Mouse (Mus musculus) heart, adult 2 months (tissue): ENCODE measurements around the gene Elmo1.

ENCODE experiments used
- CTCF ChIP-seq: fragments of 200-600 bp; IDR thresholded peaks from 2 replicates; pipeline ENCODE4 v1.8.1; 2022; ENCODE audit warnings: antibody characterized with exemption, mild to moderate bottlenecking, moderate library complexity
- EP300 ChIP-seq: fragments of 200-500 bp; IDR thresholded peaks from 2 replicates; pipeline ENCODE4 v1.6.1; 2011; ENCODE audit warnings: low read depth, low read length, control low read depth; ENCODE audit not compliant: insufficient read depth
- POLR2A ChIP-seq: fragments of 200-500 bp; IDR thresholded peaks from 2 replicates; pipeline ENCODE4 v1.6.1; 2011; ENCODE audit warnings: mild to moderate bottlenecking, low read depth, low read length, control low read depth; ENCODE audit not compliant: insufficient read depth

DNA sequence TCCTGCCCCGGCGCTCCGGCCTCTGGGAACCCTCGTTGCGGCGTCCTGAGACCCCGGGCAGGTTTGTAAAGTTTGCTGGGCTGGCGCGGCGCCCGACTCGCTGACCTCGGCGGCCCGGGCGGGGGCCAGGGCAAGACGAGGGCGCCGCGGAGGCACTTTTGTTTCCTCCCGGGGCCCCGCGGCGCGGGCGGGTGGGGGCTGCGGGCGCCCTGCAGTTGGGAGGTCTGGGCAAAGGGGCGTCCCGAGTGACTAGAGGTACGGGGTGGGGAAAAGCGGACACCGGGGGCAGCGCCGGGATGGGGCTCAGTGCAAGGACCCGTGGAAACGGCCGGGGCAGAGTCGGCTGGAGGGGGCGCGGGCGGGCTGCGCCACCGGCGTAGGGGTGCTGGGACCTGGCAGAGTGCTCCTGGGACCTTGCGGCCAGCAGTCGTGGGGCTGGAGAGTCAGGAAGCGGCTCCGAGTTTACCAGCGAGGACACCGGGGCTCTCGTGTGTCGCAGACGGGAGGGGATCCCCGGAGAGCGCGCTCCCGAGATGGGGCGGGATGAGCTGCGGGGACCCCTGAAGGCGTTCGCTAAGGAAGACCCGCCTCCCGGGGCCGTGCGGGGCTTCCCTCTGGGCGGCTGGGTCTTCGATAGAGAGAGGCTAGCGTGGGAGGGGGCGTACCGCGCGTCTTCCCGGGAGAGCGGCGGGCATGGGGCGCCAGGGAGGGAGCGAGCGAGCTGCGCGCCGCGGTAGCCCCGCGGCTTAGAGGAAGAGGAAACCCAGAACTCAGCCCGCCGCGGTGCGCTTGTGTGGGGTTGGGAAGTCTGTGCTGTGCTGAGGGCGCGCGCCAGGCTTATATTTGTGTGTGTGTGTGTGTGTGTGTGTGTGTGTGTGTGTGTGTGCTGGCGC is 561 bp downstream of the Elmo1 start:
- TF ChIP-seq EP300 (no peak), POLR2A (peak; percentile 37; the same call in 1 of the 2 replicates), CTCF (no peak)
